Mouse (Mus musculus): ENCODE measurements around the gene Fam131b. TPM values are rescaled to one million over a fixed set of nuclear protein-coding genes. Genes with fewer than 3 reads are reported as not detected.
A peak's percentile ranks its signal among the peaks of the same experiment; 100 is the strongest.

Fam131b gene
- polyA plus RNA-seq (2015; fragmentation: Nextera tagmentation; extraction: Ambion mirVana): 0.17 and 0.21 TPM in 2 replicates

DNA sequence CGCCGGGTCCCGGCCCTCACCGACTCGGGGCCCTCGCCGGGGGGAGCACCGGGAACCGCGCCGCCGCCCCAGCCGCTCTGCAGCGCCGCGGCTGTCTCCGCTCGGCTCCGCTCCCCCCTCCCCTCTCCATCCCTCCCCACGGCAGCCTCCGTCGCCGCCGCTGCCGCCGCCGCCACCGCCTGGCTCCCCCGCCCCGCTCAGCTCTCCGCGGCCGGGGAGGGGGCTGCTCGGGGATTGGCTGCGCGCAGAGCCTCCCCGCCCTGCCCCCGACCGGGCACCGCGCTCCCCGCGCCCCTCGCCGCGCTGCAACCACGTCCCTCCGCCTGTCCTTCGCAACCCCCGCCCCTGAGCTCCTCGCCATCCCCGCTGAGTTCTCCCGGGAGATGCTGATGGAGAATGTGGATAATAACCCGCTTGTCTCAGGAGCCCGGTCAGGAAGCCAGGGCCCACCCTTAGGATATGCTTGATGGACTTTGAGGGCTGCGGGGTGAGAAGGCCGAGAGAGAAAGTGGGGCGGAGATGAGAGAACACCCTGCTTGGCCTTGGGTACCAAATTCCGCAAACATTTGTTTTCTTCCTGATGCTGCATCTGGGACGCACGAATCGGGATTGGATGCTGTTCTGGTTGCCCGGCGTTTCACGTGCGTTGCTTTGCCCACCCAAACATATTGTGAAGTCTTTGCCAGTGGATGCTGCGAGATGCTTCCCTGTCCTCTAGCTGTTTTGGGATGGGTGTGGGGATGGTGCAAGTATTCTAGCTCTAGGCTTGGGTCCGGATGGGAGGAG is at the start of gene Fam131b:
Fam131b (minus strand) TSS at position 162 of the 786 bp plus-strand sequence.
- Histone ChIP-seq H3K27me3 (ENCODE audit: control insufficient read depth, insufficient read depth, low read length) (peaks cover 44% of the 10 kb centered on the region), H3K9ac (ENCODE audit: low read length) (peak within 1 kb of the TSS; percentile 66), H3K27ac (ENCODE audit: low read length) (no peak within 1 kb of the TSS), H3K36me3 (ENCODE audit: control insufficient read depth, insufficient read depth) (no peaks in the 10 kb centered on the region), H3K4me2 (ENCODE audit: low read depth, low read length) (peak within 1 kb of the TSS; percentile 99), H3K4me3 (ENCODE audit: low read length) (peak within 1 kb of the TSS; percentile 69), H3K9me3 (replicated peaks; ENCODE audit: control insufficient read depth, low read length) (no peaks in the 10 kb centered on the region), H3K4me1 (ENCODE audit: control insufficient read depth, insufficient read depth, low read length) (peaks cover 8% of the 10 kb centered on the region; the same call in 1 of the 2 replicates)
- ATAC-seq (replicated peaks; ENCODE audit: extremely low read depth, insufficient read depth, low FRiP score): peak; percentile 63; the same call in 1 of the 2 replicates
- under 1% methylated on average over 27 of the region's 68 CpGs for WGBS

DNA sequence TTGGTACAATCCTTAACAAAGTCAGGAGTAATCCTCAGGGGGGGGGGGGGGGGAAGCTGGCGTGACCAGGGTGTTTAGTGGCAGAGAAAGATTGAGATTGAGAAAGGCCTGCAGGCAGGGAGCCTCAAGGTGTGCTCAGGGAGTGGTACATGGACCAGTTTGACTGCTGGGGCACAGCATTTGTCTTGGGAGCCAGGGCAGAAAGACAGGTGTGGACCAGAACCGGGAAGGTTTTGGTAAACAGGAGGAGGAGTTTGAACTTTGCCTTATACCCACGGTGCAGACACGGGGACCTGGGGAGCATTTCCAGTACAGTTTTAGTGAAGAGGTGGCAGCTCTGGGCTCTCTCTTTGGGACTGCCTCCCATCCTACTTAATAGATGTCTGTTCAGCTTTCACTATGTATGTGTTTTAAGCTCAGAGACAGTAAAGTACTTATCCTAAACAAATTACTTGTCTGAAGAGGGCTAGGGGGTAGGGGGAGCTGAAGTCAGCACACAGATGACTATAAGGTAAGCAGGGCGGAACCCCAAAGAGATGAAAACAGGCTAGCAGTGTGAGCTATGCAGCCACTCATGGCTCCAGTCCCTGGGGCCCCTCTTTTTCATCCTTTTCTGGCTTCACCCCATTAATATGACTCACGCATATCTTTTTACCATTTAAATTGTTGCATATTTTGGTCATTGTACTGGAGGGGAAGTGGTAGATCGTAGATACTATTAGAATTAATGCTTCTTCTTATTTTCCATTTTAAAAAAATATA is 49.4 kb upstream of the Fam131b start:
- no peak for ATAC-seq (replicated peaks; ENCODE audit: extremely low read depth, insufficient read depth, low FRiP score)

DNA sequence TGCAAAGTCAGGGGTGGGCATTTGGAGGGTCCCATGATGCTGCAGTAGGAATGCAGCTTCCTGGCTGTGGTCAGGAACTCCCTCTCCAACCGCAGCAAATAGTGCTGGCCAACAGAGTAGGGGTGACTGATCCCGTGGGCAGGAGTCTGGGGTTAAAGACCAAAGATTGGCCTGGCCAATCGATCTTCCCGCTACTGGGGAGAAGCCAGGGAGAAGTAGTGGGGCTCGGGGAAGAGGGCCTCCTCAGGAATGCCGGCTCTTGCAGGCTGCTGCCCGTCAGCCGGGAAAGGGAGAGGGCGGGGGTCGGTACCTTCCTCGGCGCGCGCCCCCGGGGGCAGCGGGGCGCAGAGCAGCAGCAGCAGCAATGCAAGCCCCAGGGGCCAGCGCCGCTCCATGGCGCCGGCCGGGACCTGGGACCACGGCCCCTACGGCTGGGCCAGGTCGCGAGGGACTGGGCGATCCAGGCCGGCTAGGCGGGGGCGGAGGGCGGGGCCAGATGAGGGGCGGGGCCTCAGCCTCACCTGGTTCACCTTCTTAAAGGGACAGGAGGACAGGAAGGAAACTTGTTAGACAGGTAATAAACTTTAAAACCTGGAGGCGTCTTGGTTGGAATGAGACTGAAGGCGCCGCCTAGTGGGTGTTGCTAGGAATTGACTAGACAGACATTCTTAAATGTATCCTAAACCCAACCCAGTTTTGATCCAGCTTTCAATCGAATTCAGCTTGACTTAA is 48.5 kb upstream of the Fam131b start, which contains the start of gene Epha1:
Epha1 (minus strand) TSS at position 453 of the 732 bp plus-strand sequence.
- 1% methylated on average over 36 of the region's 36 CpGs for WGBS
- Histone ChIP-seq H3K4me1 (ENCODE audit: control insufficient read depth, insufficient read depth, low read length) (peaks cover 43% of the 10 kb centered on the region), H3K27me3 (ENCODE audit: control insufficient read depth, insufficient read depth, low read length) (no peaks in the 10 kb centered on the region), H3K9me3 (replicated peaks; ENCODE audit: control insufficient read depth, low read length) (no peaks in the 10 kb centered on the region), H3K9ac (ENCODE audit: low read length) (peak within 1 kb of the TSS; percentile 76), H3K4me2 (ENCODE audit: low read depth, low read length) (peak within 1 kb of the TSS; percentile 96), H3K36me3 (ENCODE audit: control insufficient read depth, insufficient read depth) (no peaks in the 10 kb centered on the region), H3K27ac (ENCODE audit: low read length) (peak within 1 kb of the TSS; percentile 58), H3K4me3 (ENCODE audit: low read length) (peak within 1 kb of the TSS; percentile 66)
- ATAC-seq (replicated peaks; ENCODE audit: extremely low read depth, insufficient read depth, low FRiP score): peak; percentile 24; the same call in 1 of the 2 replicates

More for the DNA sequence above, 49.4 kb upstream of the Fam131b start:
- H3K27ac ChIP-seq (ENCODE audit: low read length): no peak overlapping the region
- 36% methylated on average over 7 of the region's 7 CpGs for WGBS
- no peaks in the 10 kb centered on the region for H3K36me3 ChIP-seq (ENCODE audit: control insufficient read depth, insufficient read depth)
- peak overlapping the region; percentile 96 for H3K4me2 ChIP-seq (ENCODE audit: low read depth, low read length)
- no peaks in the 10 kb centered on the region for H3K9me3 ChIP-seq (replicated peaks; ENCODE audit: control insufficient read depth, low read length)
- peaks cover 43% of the 10 kb centered on the region for H3K4me1 ChIP-seq (ENCODE audit: control insufficient read depth, insufficient read depth, low read length)
- H3K27me3 ChIP-seq (ENCODE audit: control insufficient read depth, insufficient read depth, low read length): no peaks in the 10 kb centered on the region
- H3K4me3 ChIP-seq (ENCODE audit: low read length): peak overlapping the region; percentile 66
- peak overlapping the region; percentile 76 for H3K9ac ChIP-seq (ENCODE audit: low read length)

DNA sequence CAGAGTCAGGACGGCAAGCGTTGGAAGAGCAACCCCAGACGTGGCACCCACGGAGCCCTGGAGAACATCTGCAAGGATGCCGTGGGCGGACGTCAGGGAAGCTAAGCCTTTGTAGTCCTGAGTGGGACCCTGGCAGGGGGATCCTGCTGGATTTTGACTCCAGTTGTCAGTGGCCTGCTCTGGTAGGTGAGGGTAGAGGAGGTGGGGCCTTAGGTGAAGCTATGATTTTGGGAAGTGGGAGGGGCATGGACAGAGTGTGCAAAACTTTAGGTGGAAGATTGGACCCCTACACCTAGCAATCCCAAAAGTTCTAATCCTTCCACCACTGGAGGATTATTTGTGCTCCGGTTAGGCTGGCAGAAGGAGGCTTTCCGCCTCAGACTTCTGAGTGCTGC is 48.0 kb upstream of the Fam131b start:
- peak overlapping the region; percentile 27 for H3K27ac ChIP-seq (ENCODE audit: low read length)

DNA sequence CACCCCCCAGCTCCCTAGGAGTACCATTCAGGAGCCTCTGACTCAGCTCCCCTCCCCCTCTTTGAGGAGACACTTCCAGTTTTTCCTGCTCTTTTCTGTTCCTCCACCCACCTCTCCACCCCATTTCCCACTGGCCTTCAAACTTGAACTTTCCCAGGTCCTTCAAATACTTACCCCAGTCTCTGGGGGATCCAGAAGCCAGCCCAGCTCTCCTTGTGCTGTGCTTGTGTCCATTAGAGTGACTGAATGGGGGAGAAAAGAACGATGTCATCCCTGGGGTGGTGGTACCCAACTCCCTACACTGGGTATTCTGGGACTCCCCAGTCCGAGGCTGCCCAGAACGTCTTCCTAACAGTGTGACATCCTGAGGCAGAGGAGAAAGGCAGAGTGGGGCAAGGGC is 47.6 kb upstream of the Fam131b start:
- no peak overlapping the region; the same call in 1 of the 2 replicates for H3K4me3 ChIP-seq (ENCODE audit: low read length)
- H3K9me3 ChIP-seq (replicated peaks; ENCODE audit: control insufficient read depth, low read length): no peaks in the 10 kb centered on the region
- H3K27me3 ChIP-seq (ENCODE audit: control insufficient read depth, insufficient read depth, low read length): no peaks in the 10 kb centered on the region
- peak overlapping the region; percentile 35; the same call in 1 of the 2 replicates for H3K27ac ChIP-seq (ENCODE audit: low read length)
- WGBS: 29% methylated on average over 3 of the region's 3 CpGs
- H3K4me2 ChIP-seq (ENCODE audit: low read depth, low read length): peak overlapping the region; percentile 96; the same call in 1 of the 2 replicates
- ATAC-seq (replicated peaks; ENCODE audit: extremely low read depth, insufficient read depth, low FRiP score): no peak
- peaks cover 43% of the 10 kb centered on the region for H3K4me1 ChIP-seq (ENCODE audit: control insufficient read depth, insufficient read depth, low read length)
- H3K36me3 ChIP-seq (ENCODE audit: control insufficient read depth, insufficient read depth): no peaks in the 10 kb centered on the region
- H3K9ac ChIP-seq (ENCODE audit: low read length): no peak overlapping the region

More for the DNA sequence above, 48.0 kb upstream of the Fam131b start:
- no peaks in the 10 kb centered on the region for H3K36me3 ChIP-seq (ENCODE audit: control insufficient read depth, insufficient read depth)
- peak overlapping the region; percentile 76 for H3K9ac ChIP-seq (ENCODE audit: low read length)
- H3K4me1 ChIP-seq (ENCODE audit: control insufficient read depth, insufficient read depth, low read length): peaks cover 43% of the 10 kb centered on the region
- H3K9me3 ChIP-seq (replicated peaks; ENCODE audit: control insufficient read depth, low read length): no peaks in the 10 kb centered on the region
- peak overlapping the region; percentile 96 for H3K4me2 ChIP-seq (ENCODE audit: low read depth, low read length)
- peak overlapping the region; percentile 66 for H3K4me3 ChIP-seq (ENCODE audit: low read length)
- no peak for ATAC-seq (replicated peaks; ENCODE audit: extremely low read depth, insufficient read depth, low FRiP score)
- H3K27me3 ChIP-seq (ENCODE audit: control insufficient read depth, insufficient read depth, low read length): no peaks in the 10 kb centered on the region
- WGBS: 49% methylated on average over 9 of the region's 9 CpGs

DNA sequence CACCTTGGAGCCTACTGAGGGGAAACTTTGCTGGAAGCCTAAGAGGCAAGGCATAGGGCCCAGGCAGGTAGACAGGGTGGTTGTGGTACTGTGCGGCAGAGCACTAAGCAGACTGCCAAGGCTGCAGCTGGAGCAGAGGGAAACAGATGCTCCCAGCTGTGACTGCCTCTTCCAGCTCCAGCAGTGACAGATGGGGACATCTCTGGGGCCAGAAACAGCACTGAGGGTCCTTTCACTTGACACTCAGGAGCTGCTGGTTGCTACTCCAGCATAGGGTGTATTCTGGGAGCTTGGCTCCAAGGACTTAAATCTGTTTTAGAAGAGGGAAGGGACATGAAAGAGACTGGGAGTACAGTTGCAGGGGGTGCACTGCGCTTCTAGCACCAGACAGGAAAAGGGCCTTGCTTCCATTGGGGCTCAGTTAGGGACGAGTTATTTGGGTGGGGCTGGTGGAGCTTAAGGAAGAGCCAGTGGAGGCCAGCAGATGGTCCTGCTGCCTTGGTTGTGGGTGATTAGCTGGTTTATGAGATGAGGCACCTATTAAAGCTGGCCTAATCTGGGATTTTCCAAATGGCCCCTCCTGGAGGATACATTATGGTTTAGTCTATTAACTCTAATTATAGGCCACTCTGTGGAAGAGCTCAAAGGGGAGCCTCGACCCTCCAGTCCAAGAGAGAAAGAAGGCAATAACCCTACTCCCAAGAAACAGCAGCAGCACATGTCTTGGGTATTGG is 46.4 kb upstream of the Fam131b start:
- ATAC-seq (replicated peaks; ENCODE audit: extremely low read depth, insufficient read depth, low FRiP score): no peak
- Histone ChIP-seq H3K9ac (ENCODE audit: low read length) (no peak overlapping the region), H3K4me1 (ENCODE audit: control insufficient read depth, insufficient read depth, low read length) (peaks cover 34% of the 10 kb centered on the region), H3K36me3 (ENCODE audit: control insufficient read depth, insufficient read depth) (no peaks in the 10 kb centered on the region), H3K4me3 (ENCODE audit: low read length) (no peak overlapping the region), H3K27ac (ENCODE audit: low read length) (peak overlapping the region; percentile 32; the same call in 1 of the 2 replicates), H3K9me3 (replicated peaks; ENCODE audit: control insufficient read depth, low read length) (no peaks in the 10 kb centered on the region), H3K27me3 (ENCODE audit: control insufficient read depth, insufficient read depth, low read length) (no peaks in the 10 kb centered on the region), H3K4me2 (ENCODE audit: low read depth, low read length) (no peak overlapping the region)
- 59% methylated on average over 4 of the region's 4 CpGs for WGBS

DNA sequence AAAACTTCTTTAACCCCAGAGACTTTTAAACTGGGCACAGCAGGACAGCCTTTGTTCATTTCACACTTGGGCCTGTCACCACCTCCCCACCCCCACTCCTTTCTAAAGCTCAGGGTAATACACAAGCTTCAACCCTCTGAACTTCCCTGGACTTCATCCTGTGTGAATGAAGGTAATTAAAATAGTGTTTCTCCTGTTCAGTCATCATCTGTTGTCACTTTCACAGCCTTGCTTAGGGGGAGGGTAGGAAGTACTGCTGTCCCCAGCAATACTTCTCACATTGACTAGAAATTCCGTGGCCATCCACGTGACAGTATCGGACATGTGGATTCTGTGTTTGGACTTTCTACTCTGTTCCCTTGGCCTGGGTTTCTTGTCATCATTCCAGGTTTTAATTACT is 45.4 kb upstream of the Fam131b start:
- Histone ChIP-seq H3K36me3 (ENCODE audit: control insufficient read depth, insufficient read depth) (no peaks in the 10 kb centered on the region), H3K4me3 (ENCODE audit: low read length) (no peak overlapping the region), H3K27me3 (ENCODE audit: control insufficient read depth, insufficient read depth, low read length) (no peaks in the 10 kb centered on the region), H3K9me3 (replicated peaks; ENCODE audit: control insufficient read depth, low read length) (no peaks in the 10 kb centered on the region), H3K4me1 (ENCODE audit: control insufficient read depth, insufficient read depth, low read length) (peaks cover 29% of the 10 kb centered on the region), H3K4me2 (ENCODE audit: low read depth, low read length) (no peak overlapping the region; the same call in 1 of the 2 replicates), H3K27ac (ENCODE audit: low read length) (peak overlapping the region; percentile 24; the same call in 1 of the 2 replicates), H3K9ac (ENCODE audit: low read length) (no peak overlapping the region)
- WGBS: 13% methylated on average over 3 of the region's 3 CpGs
- ATAC-seq (replicated peaks; ENCODE audit: extremely low read depth, insufficient read depth, low FRiP score): peak; percentile 57

DNA sequence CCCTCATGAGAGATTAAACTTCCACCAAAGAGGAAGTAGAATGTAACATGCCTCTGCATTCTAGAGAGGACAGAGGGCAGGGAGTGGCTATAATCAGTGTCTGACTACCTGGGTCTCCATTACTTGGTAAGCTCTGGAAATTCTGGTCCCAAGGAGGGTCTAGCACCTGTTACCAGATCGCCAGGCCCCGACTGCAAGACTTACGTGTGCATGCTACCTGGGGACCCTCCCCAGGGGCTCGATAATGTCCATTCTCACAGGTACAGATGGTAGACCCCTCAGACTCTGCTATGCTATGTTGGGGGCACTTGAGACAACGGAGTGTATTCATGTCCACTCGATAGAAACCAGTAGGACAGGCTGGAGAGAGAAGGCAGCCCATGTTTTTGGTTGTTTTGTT is 40.8 kb upstream of the Fam131b start:
- WGBS: 90% methylated on average over 6 of the region's 6 CpGs
- Histone ChIP-seq H3K4me3 (ENCODE audit: low read length) (no peak overlapping the region), H3K36me3 (ENCODE audit: control insufficient read depth, insufficient read depth) (peaks cover under 1% of the 10 kb centered on the region; the same call in 1 of the 2 replicates), H3K9me3 (replicated peaks; ENCODE audit: control insufficient read depth, low read length) (no peaks in the 10 kb centered on the region), H3K4me1 (ENCODE audit: control insufficient read depth, insufficient read depth, low read length) (peaks cover 30% of the 10 kb centered on the region), H3K4me2 (ENCODE audit: low read depth, low read length) (no peak overlapping the region), H3K9ac (ENCODE audit: low read length) (no peak overlapping the region), H3K27ac (ENCODE audit: low read length) (no peak overlapping the region), H3K27me3 (ENCODE audit: control insufficient read depth, insufficient read depth, low read length) (no peaks in the 10 kb centered on the region)
- ATAC-seq (replicated peaks; ENCODE audit: extremely low read depth, insufficient read depth, low FRiP score): no peak

Measured in heart, embryonic 16.5 days (tissue).